Mouse (Mus musculus): ENCODE measurements around the gene Qk. TPM values are rescaled to one million over a fixed set of nuclear protein-coding genes. Genes with fewer than 3 reads are reported as not detected.

Gene Qk
- total RNA-seq (2014; fragmentation: Nextera tagmentation) (80.7 and 106 TPM in 2 replicates), total RNA-seq (2017) (66.6 and 76.5 TPM in 2 replicates)

- ATAC-seq (replicated peaks; ENCODE audit: poor library complexity, severe bottlenecking), result peak; percentile 61
These were observed at the start of gene Qk for GRCm38 (mm10) chr17:10319685-10320455. TSS of gene Qk (minus strand) at chr17:10319854.

DNA sequence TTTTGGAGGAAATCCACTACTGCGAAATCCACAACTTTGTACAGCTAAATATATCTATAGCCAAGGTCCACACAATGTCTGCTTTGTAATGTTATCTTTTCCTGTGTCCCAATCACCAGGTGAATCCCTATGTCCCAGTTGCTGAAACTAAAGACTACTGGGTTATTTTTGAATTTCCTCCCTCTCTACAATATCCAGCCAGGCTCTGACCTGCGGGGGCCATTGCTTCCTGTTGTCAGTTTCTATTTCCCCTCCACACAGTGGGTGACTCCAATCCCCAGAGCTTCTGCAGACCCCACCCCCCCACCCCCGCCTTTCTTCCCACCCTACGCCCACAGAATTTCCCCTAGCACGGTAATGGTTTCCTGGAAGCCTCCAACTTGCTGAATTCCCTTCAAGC is 47.4 kb upstream of the Qk start:
- no peak for ATAC-seq (replicated peaks; ENCODE audit: poor library complexity, severe bottlenecking)

DNA sequence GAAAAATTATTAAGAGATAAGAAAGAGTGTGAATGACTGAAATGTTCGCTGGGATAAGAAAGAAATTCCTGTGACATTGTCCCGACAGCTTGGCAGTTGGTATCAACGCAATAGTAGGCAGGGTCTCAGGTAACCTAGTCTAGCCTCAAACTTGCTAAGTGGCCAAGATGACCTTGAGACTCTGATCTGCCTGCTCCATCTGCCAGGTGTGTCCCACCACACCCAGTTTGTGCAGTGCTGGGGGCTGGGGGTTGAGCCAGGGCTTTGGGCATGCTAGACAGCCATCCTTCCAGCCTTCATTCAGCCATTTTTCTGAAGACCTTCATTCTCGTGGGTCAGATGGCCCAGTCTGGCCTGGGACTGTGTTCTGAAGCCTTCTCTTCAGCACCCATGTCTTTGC is 46.9 kb upstream of the Qk start:
- no peak for ATAC-seq (replicated peaks; ENCODE audit: poor library complexity, severe bottlenecking)

- no peak for ATAC-seq (replicated peaks; ENCODE audit: poor library complexity, severe bottlenecking)
These were observed 46.1 kb upstream of the Qk start for GRCm38 (mm10) chr17:10365501-10366482.

- no peak for ATAC-seq (replicated peaks; ENCODE audit: poor library complexity, severe bottlenecking)
These were observed 43.5 kb upstream of the Qk start for GRCm38 (mm10) chr17:10363151-10363550.

DNA sequence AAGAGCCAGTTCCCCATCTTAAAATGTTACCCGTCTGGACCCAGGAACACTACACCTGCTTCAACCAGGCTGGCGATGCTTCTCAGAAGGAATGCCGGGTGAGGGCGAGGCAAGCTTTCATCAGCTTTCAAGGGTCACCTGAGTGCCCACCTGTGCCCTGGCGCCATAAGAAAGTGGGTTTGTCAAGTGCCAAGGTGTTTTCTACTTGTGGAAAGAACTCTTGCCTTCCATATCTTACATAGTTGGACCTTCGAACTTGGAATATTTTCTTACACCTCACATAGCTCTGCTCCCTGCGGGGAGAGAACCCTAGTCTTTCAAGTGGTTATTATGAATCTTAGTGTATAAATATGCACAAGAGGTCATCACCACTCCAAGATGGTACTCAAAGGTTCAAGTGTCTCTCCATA is 42.2 kb upstream of the Qk start:
- ATAC-seq (replicated peaks; ENCODE audit: poor library complexity, severe bottlenecking), result no peak

DNA sequence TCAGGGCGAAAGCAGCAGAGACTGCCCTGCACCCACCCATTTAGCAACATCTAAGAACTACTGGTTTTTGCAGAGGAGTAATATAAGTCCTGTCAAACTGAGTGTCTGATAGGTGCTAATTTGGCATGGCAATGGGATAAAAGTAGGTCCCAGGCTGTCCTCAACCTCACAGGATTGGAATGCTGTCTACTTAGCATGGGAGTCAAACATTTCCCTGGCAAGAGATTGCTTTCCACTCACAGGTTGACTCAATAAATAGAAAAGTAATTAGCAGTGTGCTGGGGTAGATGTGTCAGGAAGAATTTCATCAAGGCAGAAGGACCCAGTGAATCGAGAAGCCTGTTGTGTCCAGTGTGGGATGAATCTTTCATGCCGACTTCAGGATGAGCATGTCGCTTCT is 41.1 kb upstream of the Qk start:
- ATAC-seq (replicated peaks; ENCODE audit: poor library complexity, severe bottlenecking), result no peak

GRCm38 (mm10) chr17:10359466-10359865 is 39.8 kb upstream of the Qk start:
- peak; percentile 44; the same call in 1 of the 2 replicates for ATAC-seq (replicated peaks; ENCODE audit: poor library complexity, severe bottlenecking)

DNA sequence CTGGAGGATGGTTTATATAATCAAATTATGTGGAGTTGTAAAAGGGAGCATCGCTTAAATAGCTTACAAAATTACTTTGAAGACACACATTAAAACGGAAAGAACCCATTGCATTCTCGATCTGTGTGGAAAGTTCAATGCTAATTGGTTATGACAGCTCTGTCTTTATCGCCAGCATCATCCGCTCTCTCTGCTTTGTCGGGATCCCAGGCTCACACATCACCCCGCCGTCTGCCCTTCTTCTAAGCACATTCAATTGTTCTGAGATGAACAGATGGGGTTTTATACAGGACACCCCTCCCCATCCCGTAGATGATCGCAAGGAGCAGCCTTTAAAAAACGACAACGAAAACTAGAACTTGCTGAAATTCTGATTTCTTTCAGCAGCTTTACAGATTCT is 37.7 kb upstream of the Qk start:
- ATAC-seq (replicated peaks; ENCODE audit: poor library complexity, severe bottlenecking), result no peak

- ATAC-seq (replicated peaks; ENCODE audit: poor library complexity, severe bottlenecking), result no peak
These were observed 36.6 kb upstream of the Qk start for GRCm38 (mm10) chr17:10356294-10356693.

DNA sequence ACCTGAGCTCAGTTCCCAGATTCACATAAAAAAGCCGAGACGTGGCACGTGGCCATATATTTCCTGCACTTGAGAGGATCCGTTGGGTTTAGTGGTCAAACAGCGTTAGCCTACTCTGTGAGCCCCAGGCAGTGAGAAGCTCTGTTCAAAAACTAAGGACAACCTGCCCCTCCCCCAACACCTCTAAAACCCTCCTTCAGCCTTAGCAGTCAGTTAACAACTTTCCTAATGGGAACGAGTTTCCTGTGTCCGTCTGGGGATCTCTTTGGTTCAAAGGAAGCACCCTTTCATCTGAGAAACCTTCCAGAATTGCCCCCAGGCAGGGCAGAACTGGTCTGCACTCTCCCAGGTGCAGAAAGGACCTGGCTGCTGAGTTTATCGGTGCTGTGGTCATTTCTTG is 36.1 kb upstream of the Qk start:
- ATAC-seq (replicated peaks; ENCODE audit: poor library complexity, severe bottlenecking), result no peak

DNA sequence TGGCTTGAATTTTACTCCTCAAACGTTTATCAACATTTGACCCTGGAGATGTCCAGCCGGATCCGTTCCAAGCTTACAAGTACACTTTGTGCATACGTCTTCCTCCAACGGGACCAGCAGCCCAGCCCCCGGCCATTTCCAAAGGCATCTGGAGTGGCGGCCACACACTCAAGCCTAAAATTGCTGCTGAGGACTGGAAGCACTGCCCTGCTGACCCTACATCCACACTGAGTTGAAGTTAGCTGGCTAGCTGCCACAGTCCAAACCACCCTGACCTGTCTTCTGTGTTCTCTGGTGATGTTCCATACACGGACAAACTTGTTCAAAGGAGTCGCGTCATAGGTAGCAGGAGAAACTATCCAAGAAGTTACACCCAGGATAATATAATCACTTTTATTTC is 18.6 kb upstream of the Qk start:
- no peak for ATAC-seq (replicated peaks; ENCODE audit: poor library complexity, severe bottlenecking)

DNA sequence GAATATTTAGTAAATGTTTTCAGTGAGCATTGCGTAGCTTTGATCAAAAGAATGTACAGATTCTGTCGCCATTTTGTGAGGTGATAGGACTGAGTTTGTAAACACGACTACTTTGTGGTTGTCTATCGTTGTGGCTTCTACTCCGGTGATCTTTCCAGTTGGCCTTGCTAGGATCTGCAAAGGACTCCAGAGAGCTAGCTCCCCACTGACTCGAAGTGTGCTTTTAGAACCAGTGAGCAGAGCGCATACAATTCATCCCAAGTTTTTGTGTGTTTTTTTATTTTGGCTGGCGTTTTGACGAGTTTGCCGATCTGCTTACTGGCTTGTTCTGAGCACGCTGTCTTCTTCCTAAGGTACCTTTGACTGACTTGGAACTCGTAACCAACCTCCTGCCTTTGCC is 16.9 kb upstream of the Qk start:
- no peak for ATAC-seq (replicated peaks; ENCODE audit: poor library complexity, severe bottlenecking)

DNA sequence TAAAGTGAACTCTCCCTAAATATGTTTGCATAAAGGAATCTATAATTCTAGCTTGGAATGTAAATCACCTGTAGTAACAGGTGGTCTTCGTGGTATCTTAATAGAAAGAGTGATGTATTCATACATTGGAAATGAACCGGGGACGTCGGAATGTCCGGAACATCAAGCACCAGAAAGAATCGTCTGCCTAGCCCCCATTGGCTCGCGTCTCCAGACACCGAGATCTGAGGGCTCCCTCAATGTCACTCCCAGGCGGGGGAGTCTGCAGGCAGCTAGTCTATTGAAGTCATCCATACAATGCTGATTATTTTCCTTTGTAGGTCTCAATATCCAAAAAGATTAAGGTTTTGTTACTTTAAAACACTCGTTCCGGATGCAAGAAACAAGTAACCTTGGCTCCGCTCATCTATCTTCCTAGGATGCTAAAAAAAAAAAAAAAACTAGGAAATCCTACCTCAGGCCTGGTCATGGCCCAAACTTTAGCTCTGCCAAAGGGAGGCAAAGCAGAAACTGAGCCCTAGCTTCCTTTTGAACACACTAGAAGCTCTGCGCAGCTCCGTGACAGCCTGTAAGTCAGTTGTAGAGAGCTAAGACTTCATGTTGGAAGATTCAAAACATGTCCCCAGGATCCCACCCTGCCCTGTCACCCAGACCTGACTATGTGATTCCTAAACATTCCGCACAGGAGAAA is 16.3 kb upstream of the Qk start:
- ATAC-seq (replicated peaks; ENCODE audit: poor library complexity, severe bottlenecking), result no peak

- ATAC-seq (replicated peaks; ENCODE audit: poor library complexity, severe bottlenecking), result peak; percentile 86
These were observed 15.5 kb upstream of the Qk start for GRCm38 (mm10) chr17:10334957-10335690.

DNA sequence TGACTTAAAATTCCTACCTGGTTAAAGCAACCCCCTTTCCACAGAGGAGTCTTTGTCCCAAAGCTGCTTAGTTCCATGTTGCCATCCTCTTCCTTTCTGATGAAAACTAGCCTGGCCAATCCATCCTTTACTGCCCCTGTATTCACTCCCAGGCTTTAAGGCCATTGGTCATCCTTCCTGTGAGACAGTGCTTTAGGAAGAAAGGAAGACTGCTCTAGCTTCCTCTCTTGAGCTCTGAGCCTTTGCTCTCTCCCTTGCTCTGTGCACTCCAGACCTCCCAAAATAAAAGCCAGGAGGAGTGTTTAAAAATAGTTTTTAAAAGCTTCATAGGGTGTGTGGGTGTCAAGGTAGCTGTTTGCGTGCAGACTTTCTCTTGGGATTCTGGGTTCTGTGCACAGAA is 14.8 kb upstream of the Qk start:
- peak; percentile 43 for ATAC-seq (replicated peaks; ENCODE audit: poor library complexity, severe bottlenecking)

- ATAC-seq (replicated peaks; ENCODE audit: poor library complexity, severe bottlenecking), result no peak
These were observed 13.7 kb upstream of the Qk start for GRCm38 (mm10) chr17:10333321-10333720.

- ATAC-seq (replicated peaks; ENCODE audit: poor library complexity, severe bottlenecking), result no peak
These were observed 12.5 kb upstream of the Qk start for GRCm38 (mm10) chr17:10332127-10332526.

DNA sequence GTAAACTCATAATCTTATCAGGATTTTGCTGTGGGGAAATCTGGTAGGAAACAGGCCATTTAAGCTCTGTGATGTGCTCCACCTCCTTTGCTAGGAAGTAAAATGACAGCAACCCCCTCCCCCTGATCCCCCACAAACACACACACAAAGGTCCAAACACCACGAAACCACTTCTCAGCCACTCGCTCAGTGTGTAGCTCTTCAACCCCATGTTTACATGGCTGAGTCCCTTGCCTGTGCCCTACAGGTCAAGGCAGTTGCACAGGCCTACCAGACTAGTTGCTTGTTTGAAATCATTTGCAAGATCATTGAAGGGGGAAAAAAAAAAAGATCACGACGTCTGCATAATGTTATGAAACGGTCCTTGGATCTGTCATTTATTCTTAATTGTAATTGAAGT is 9.8 kb upstream of the Qk start:
- ATAC-seq (replicated peaks; ENCODE audit: poor library complexity, severe bottlenecking), result no peak

DNA sequence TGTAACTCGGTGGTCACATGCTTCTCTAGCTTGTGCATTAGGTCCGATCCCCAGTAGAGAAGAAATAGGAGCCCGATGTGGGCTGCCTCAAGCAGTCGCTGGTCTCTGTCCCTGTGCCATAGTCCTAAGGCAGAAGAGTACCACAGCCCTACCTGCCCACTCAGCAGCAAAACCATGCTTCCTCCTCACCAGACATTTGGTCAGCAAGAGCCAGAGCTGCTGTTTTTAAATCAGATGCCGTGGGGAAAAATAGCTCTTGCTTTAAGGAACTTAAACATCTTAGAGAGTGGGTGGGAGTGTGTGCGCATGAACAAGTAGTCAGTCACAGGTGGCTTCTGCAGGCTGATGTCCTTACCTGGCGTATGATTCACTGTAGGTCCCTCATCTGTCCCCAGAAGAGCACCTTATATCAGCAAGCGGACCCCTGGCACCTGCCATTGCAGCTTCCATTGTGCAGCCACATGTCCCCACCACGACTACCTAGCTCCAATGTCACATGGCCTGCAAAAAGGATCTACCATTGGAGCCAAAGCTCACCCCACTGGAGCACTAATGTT is 9.0 kb upstream of the Qk start:
- ATAC-seq (replicated peaks; ENCODE audit: poor library complexity, severe bottlenecking), result no peak
